Mouse (Mus musculus) heart, embryonic 13.5 days (tissue): ENCODE measurements around the gene Evi2. TPM values are rescaled to one million over a fixed set of nuclear protein-coding genes. Genes with fewer than 3 reads are reported as not detected.

Experiments used
- ATAC-seq: fragments of 200-750 bp; cut with Nextera tagmentation; 2 replicates; pipeline ENCODE4 v1.8.0; 2017; ENCODE audit warnings: moderate TSS enrichment; ENCODE audit not compliant: insufficient number of reproducible peaks, low FRiP score, low TSS enrichment; ENCODE audit errors: extremely low read depth
- H3K27ac ChIP-seq: fragments of 300-500 bp; sonication (generic); replicated peaks from 2 replicates; pipeline ENCODE4 v1.5.1; 2015; ENCODE audit warnings: moderate library complexity, mild to moderate bottlenecking, inconsistent platforms
- H3K27me3 ChIP-seq: fragments of 300-500 bp; sonication (generic); replicated peaks from 2 replicates; pipeline ENCODE4 v1.6.1; 2015; ENCODE audit warnings: mild to moderate bottlenecking, inconsistent platforms
- H3K36me3 ChIP-seq: fragments of 300-500 bp; sonication (generic); 2 replicates; pipeline ENCODE4 v1.6.1; 2015; ENCODE audit warnings: mild to moderate bottlenecking, inconsistent platforms
- H3K4me1 ChIP-seq: fragments of 300-500 bp; sonication (generic); 2 replicates; pipeline ENCODE4 v1.6.1; 2015; ENCODE audit warnings: inconsistent platforms
- H3K4me2 ChIP-seq: fragments of 300-500 bp; sonication (generic); 2 replicates; pipeline ENCODE4 v1.6.1; 2015; ENCODE audit warnings: inconsistent platforms, mild to moderate bottlenecking, moderate library complexity
- H3K4me3 ChIP-seq: fragments of 300-500 bp; sonication (generic); 2 replicates; pipeline ENCODE4 v1.5.1; 2015; ENCODE audit warnings: moderate library complexity, mild to moderate bottlenecking, inconsistent platforms
- H3K9ac ChIP-seq: fragments of 300-500 bp; sonication (generic); 2 replicates; pipeline ENCODE4 v1.6.1; 2015; ENCODE audit warnings: inconsistent platforms, mild to moderate bottlenecking, moderate library complexity
- H3K9me3 ChIP-seq: fragments of 300-500 bp; sonication (generic); 2 replicates; pipeline ENCODE4 v1.6.1; 2016; ENCODE audit warnings: inconsistent platforms
- WGBS: fragments of 180-500 bp; shearing (Covaris S2); methylation state at CpG from one replicate; pipeline ENCODE4 v1.1.7; 2015; ENCODE audit warnings: mixed read lengths; 5-methylcytosine and 5-hydroxymethylcytosine counted together
- polyA plus RNA-seq: library from polyadenylated mRNA; unstranded; fragments of >200 nt; fragmentation: Nextera tagmentation; extraction: Ambion mirVana; gene quantifications from 2 replicates; pipeline ENCODE4 v1.2.1, GENCODE M21; 2015

The Evi2 gene
- polyA plus RNA-seq, 1 experiment from 2014 or later, result 0.45 TPM

- H3K36me3 ChIP-seq, result peaks cover 46% of the 10 kb centered on the region
- no peak overlapping the region for H3K27ac ChIP-seq
- no peaks in the 10 kb centered on the region for H3K9me3 ChIP-seq
- no peak overlapping the region for H3K9ac ChIP-seq
- WGBS, result 75% methylated on average over 4 of the region's 4 CpGs
- H3K4me3 ChIP-seq, result no peak overlapping the region
- H3K27me3 ChIP-seq, result no peaks in the 10 kb centered on the region
- ATAC-seq, result no peak
- no peak overlapping the region for H3K4me2 ChIP-seq
- H3K4me1 ChIP-seq, result peaks cover 25% of the 10 kb centered on the region
Observed at GRCm38 (mm10) chr11:79535554-79535953, 5.2 kb upstream of the Evi2 start.

GRCm38 (mm10) chr11:79533950-79534690, 3.7 kb upstream of the Evi2 start:
- H3K4me3 ChIP-seq, result no peak overlapping the region
- H3K9me3 ChIP-seq, result no peaks in the 10 kb centered on the region
- peak overlapping the region; percentile 66 for H3K27ac ChIP-seq
- H3K4me2 ChIP-seq, result no peak overlapping the region
- peaks cover 41% of the 10 kb centered on the region for H3K36me3 ChIP-seq
- H3K9ac ChIP-seq, result no peak overlapping the region
- H3K27me3 ChIP-seq, result no peaks in the 10 kb centered on the region
- ATAC-seq, result peak; percentile 59; the same call in 1 of the 2 replicates
- 72% methylated on average over 8 of the region's 8 CpGs for WGBS
- peaks cover 25% of the 10 kb centered on the region for H3K4me1 ChIP-seq

GRCm38 (mm10) chr11:79533311-79533710, 2.9 kb upstream of the Evi2 start:
- Histone ChIP-seq H3K36me3 (peaks cover 43% of the 10 kb centered on the region), H3K4me2 (no peak overlapping the region), H3K27ac (0 out of 2 replicates have a peak overlapping the region, but pooled peaks have one; percentile 66), H3K4me1 (peaks cover 25% of the 10 kb centered on the region), H3K27me3 (no peaks in the 10 kb centered on the region), H3K9ac (no peak overlapping the region), H3K4me3 (no peak overlapping the region), H3K9me3 (no peaks in the 10 kb centered on the region)
- 26% methylated on average over 6 of the region's 6 CpGs for WGBS
- no peak for ATAC-seq

GRCm38 (mm10) chr11:79531485-79531884, 1.1 kb upstream of the Evi2 start:
- Histone ChIP-seq H3K36me3 (peaks cover 33% of the 10 kb centered on the region), H3K9me3 (no peaks in the 10 kb centered on the region), H3K9ac (no peak overlapping the region), H3K4me3 (no peak overlapping the region), H3K4me2 (no peak overlapping the region), H3K4me1 (peaks cover 37% of the 10 kb centered on the region), H3K27ac (no peak overlapping the region), H3K27me3 (no peaks in the 10 kb centered on the region)
- no peak for ATAC-seq
- 81% methylated on average over 4 of the region's 4 CpGs for WGBS

GRCm38 (mm10) chr11:79530774-79531173, 385 bp upstream of the Evi2 start:
- Histone ChIP-seq H3K36me3 (peaks cover 28% of the 10 kb centered on the region), H3K4me2 (no peak overlapping the region), H3K27me3 (no peaks in the 10 kb centered on the region), H3K9ac (no peak overlapping the region), H3K4me1 (peaks cover 39% of the 10 kb centered on the region), H3K4me3 (no peak overlapping the region), H3K27ac (no peak overlapping the region), H3K9me3 (no peaks in the 10 kb centered on the region)
- 79% methylated on average over 11 of the region's 11 CpGs for WGBS
- ATAC-seq, result no peak

- WGBS, result 96% methylated on average over 2 of the region's 2 CpGs
- H3K9me3 ChIP-seq, result no peaks in the 10 kb centered on the region
- H3K27ac ChIP-seq, result no peak overlapping the region
- H3K9ac ChIP-seq, result no peak overlapping the region
- ATAC-seq, result no peak
- H3K4me2 ChIP-seq, result no peak overlapping the region
- H3K4me3 ChIP-seq, result no peak overlapping the region
- no peaks in the 10 kb centered on the region for H3K27me3 ChIP-seq
- peaks cover 26% of the 10 kb centered on the region for H3K36me3 ChIP-seq
- H3K4me1 ChIP-seq, result peaks cover 35% of the 10 kb centered on the region
Observed at GRCm38 (mm10) chr11:79529736-79530135, 653 bp downstream of the Evi2 start.

- no peak for ATAC-seq
- H3K36me3 ChIP-seq, result peaks cover 26% of the 10 kb centered on the region
- H3K9ac ChIP-seq, result no peak overlapping the region
- H3K4me3 ChIP-seq, result no peak overlapping the region
- WGBS, result 93% methylated on average over 6 of the region's 6 CpGs
- H3K4me1 ChIP-seq, result peaks cover 30% of the 10 kb centered on the region
- no peak overlapping the region for H3K4me2 ChIP-seq
- no peak overlapping the region for H3K27ac ChIP-seq
- no peaks in the 10 kb centered on the region for H3K27me3 ChIP-seq
- no peaks in the 10 kb centered on the region for H3K9me3 ChIP-seq
Observed at GRCm38 (mm10) chr11:79529226-79529625, 1.2 kb downstream of the Evi2 start.

- no peaks in the 10 kb centered on the region for H3K9me3 ChIP-seq
- no peak overlapping the region for H3K4me2 ChIP-seq
- H3K27me3 ChIP-seq, result no peaks in the 10 kb centered on the region
- H3K4me3 ChIP-seq, result no peak overlapping the region
- H3K27ac ChIP-seq, result no peak overlapping the region
- no peak for ATAC-seq
- H3K4me1 ChIP-seq, result peaks cover 27% of the 10 kb centered on the region
- no peak overlapping the region for H3K9ac ChIP-seq
- H3K36me3 ChIP-seq, result peaks cover 26% of the 10 kb centered on the region
- 84% methylated on average over 3 of the region's 3 CpGs for WGBS
Observed at GRCm38 (mm10) chr11:79528601-79529000, 1.8 kb downstream of the Evi2 start.

GRCm38 (mm10) chr11:79527739-79528384, 2.5 kb downstream of the Evi2 start:
- Histone ChIP-seq H3K27me3 (no peaks in the 10 kb centered on the region), H3K9me3 (no peaks in the 10 kb centered on the region), H3K36me3 (peaks cover 26% of the 10 kb centered on the region), H3K4me3 (no peak overlapping the region), H3K4me1 (peaks cover 22% of the 10 kb centered on the region), H3K4me2 (no peak overlapping the region), H3K27ac (no peak overlapping the region), H3K9ac (no peak overlapping the region)
- ATAC-seq, result no peak
- 69% methylated on average over 5 of the region's 5 CpGs for WGBS

GRCm38 (mm10) chr11:79527015-79527738, 3.2 kb downstream of the Evi2 start:
- no peak overlapping the region for H3K4me2 ChIP-seq
- peaks cover 20% of the 10 kb centered on the region for H3K4me1 ChIP-seq
- 56% methylated on average over 15 of the region's 15 CpGs for WGBS
- H3K27me3 ChIP-seq, result no peaks in the 10 kb centered on the region
- ATAC-seq, result no peak
- H3K9ac ChIP-seq, result 0 out of 2 replicates have a peak overlapping the region, but pooled peaks have one; percentile 24
- no peak overlapping the region for H3K27ac ChIP-seq
- H3K4me3 ChIP-seq, result no peak overlapping the region
- peaks cover 26% of the 10 kb centered on the region for H3K36me3 ChIP-seq
- no peaks in the 10 kb centered on the region for H3K9me3 ChIP-seq

GRCm38 (mm10) chr11:79526549-79526948, 3.8 kb downstream of the Evi2 start:
- H3K4me1 ChIP-seq, result peaks cover 20% of the 10 kb centered on the region
- ATAC-seq, result no peak
- 81% methylated on average over 3 of the region's 3 CpGs for WGBS
- no peak overlapping the region for H3K9ac ChIP-seq
- H3K4me3 ChIP-seq, result no peak overlapping the region
- H3K27ac ChIP-seq, result no peak overlapping the region
- H3K9me3 ChIP-seq, result no peaks in the 10 kb centered on the region
- no peak overlapping the region for H3K4me2 ChIP-seq
- peaks cover 22% of the 10 kb centered on the region for H3K36me3 ChIP-seq
- no peaks in the 10 kb centered on the region for H3K27me3 ChIP-seq
